Mouse (Mus musculus) liver, postnatal 0 days (tissue): ENCODE results near the gene Ensa. TPM values are rescaled to one million over a fixed set of nuclear protein-coding genes. Genes with fewer than 3 reads are reported as not detected.

ENCODE experiments used
- ATAC-seq: fragments of 200-750 bp; cut with Nextera tagmentation; 2 replicates; pipeline ENCODE4 v1.8.0; 2017; ENCODE audit warnings: mild to moderate bottlenecking, moderate library complexity
- DNase-seq: peaks from one replicate; pipeline ENCODE4 v3.0.0-alpha.2; 2016
- H3K27ac ChIP-seq: fragments of 300-500 bp; sonication (generic); 2 replicates; pipeline ENCODE4 v1.5.1; 2014; ENCODE audit warnings: antibody characterized with exemption, moderate library complexity, mild to moderate bottlenecking, low read depth
- H3K27me3 ChIP-seq: fragments of 300-500 bp; sonication (generic); 2 replicates; pipeline ENCODE4 v1.6.1; 2014; ENCODE audit warnings: low read length, control low read depth, mixed read lengths; ENCODE audit not compliant: insufficient read depth
- H3K36me3 ChIP-seq: fragments of 300-500 bp; sonication (generic); replicated peaks from 2 replicates; pipeline ENCODE4 v1.6.1; 2014; ENCODE audit warnings: mild to moderate bottlenecking, control low read depth, low read length, moderate library complexity, mixed read lengths; ENCODE audit not compliant: insufficient read depth
- H3K4me1 ChIP-seq: fragments of 300-500 bp; sonication (generic); 2 replicates; pipeline ENCODE4 v1.6.1; 2014; ENCODE audit warnings: antibody characterized with exemption, mild to moderate bottlenecking, control low read depth; ENCODE audit not compliant: insufficient read depth
- H3K4me2 ChIP-seq: fragments of 300-500 bp; sonication (generic); 2 replicates; pipeline ENCODE4 v1.6.1; 2014; ENCODE audit warnings: low read depth, mild to moderate bottlenecking, low read length, moderate library complexity, mixed read lengths
- H3K4me3 ChIP-seq: fragments of 300-500 bp; sonication (generic); 2 replicates; pipeline ENCODE4 v1.5.1; 2014; ENCODE audit warnings: low read depth, low read length
- H3K9ac ChIP-seq: fragments of 300-500 bp; sonication (generic); replicated peaks from 2 replicates; pipeline ENCODE4 v1.6.1; 2014; ENCODE audit warnings: mild to moderate bottlenecking, moderate library complexity
- H3K9me3 ChIP-seq: fragments of 300-500 bp; sonication (generic); 2 replicates; pipeline ENCODE4 v1.6.1; 2016; ENCODE audit warnings: mild to moderate bottlenecking, control low read depth, low read length, mixed read lengths
- CTCF ChIP-seq: sonication (generic); IDR thresholded peaks from 2 replicates; pipeline ENCODE4 v1.5.1; 2016; ENCODE audit warnings: antibody characterized with exemption, low read depth
- EP300 ChIP-seq: IDR thresholded peaks from 2 replicates; pipeline ENCODE4 v1.6.1; 2016; ENCODE audit warnings: antibody characterized with exemption, low read depth, mild to moderate bottlenecking
- WGBS: fragments of 180-500 bp; shearing (Covaris S2); extraction: QIAGEN DNeasy Blood & Tissue Kit; methylation state at CpG from one replicate; pipeline ENCODE4 v1.1.7; 2014; ENCODE audit not compliant: insufficient replicate concordance; 5-methylcytosine and 5-hydroxymethylcytosine counted together
- polyA plus RNA-seq: library from polyadenylated mRNA; unstranded; fragments of >200 nt; fragmentation: Nextera tagmentation; extraction: Ambion mirVana; gene quantifications from 2 replicates; pipeline ENCODE4 v1.2.1, GENCODE M21; 2015

Ensa gene
- polyA plus RNA-seq, 1 experiment from 2014 or later = 23.9 TPM

GRCm38 (mm10) chr3:95664940-95665352, 40.2 kb downstream of the Ensa start:
- H3K9me3 ChIP-seq = no peaks in the 10 kb centered on the region
- WGBS = 76% methylated on average over 4 of the region's 4 CpGs
- no peak overlapping the region for H3K4me3 ChIP-seq
- no peak for TF ChIP-seq EP300
- peak overlapping the region; percentile 22; the same call in 1 of the 2 replicates for H3K9ac ChIP-seq
- no peaks in the 10 kb centered on the region for H3K27me3 ChIP-seq
- H3K4me2 ChIP-seq = peak overlapping the region; percentile 29
- DNase-seq = no peak
- ATAC-seq = no peak
- peaks cover 78% of the 10 kb centered on the region for H3K4me1 ChIP-seq
- H3K36me3 ChIP-seq = peaks cover 42% of the 10 kb centered on the region
- H3K27ac ChIP-seq = peak overlapping the region; percentile 91

GRCm38 (mm10) chr3:95666124-95666844, 41.5 kb downstream of the Ensa start:
- Histone ChIP-seq H3K9ac (peak overlapping the region; percentile 23; the same call in 1 of the 2 replicates), H3K36me3 (peaks cover 31% of the 10 kb centered on the region), H3K4me2 (peak overlapping the region; percentile 29), H3K4me1 (peaks cover 76% of the 10 kb centered on the region), H3K27me3 (no peaks in the 10 kb centered on the region), H3K27ac (peak overlapping the region; percentile 91), H3K9me3 (no peaks in the 10 kb centered on the region), H3K4me3 (no peak overlapping the region)
- ATAC-seq (peak; percentile 56), DNase-seq (peak; percentile 79)
- TF ChIP-seq EP300 (peak; percentile 28), CTCF (no peak)
- 46% methylated on average over 6 of the region's 6 CpGs for WGBS

- Histone ChIP-seq H3K36me3 (peaks cover 20% of the 10 kb centered on the region), H3K9me3 (no peaks in the 10 kb centered on the region), H3K4me2 (peak overlapping the region; percentile 7), H3K27ac (peak overlapping the region; percentile 91), H3K4me3 (no peak overlapping the region), H3K9ac (peak overlapping the region; percentile 39), H3K4me1 (peaks cover 74% of the 10 kb centered on the region), H3K27me3 (no peaks in the 10 kb centered on the region)
- 40% methylated on average over 4 of the region's 4 CpGs for WGBS
- ATAC-seq = no peak
- no peak for TF ChIP-seq CTCF
- TF ChIP-seq EP300 = no peak
- no peak for DNase-seq
Observed at GRCm38 (mm10) chr3:95667521-95667920, 42.7 kb downstream of the Ensa start.

GRCm38 (mm10) chr3:95668026-95668425, 43.2 kb downstream of the Ensa start:
- Histone ChIP-seq H3K4me3 (no peak overlapping the region), H3K9ac (peak overlapping the region; percentile 39), H3K36me3 (peaks cover 16% of the 10 kb centered on the region), H3K27ac (peak overlapping the region; percentile 91), H3K9me3 (no peaks in the 10 kb centered on the region), H3K4me1 (peaks cover 74% of the 10 kb centered on the region), H3K27me3 (no peaks in the 10 kb centered on the region), H3K4me2 (peak overlapping the region; percentile 44)
- ATAC-seq (peak; percentile 31), DNase-seq (no peak)
- 33% methylated on average over 7 of the region's 7 CpGs for whole genome bisulfite sequencing
- no peak for TF ChIP-seq EP300
- TF ChIP-seq CTCF = no peak

GRCm38 (mm10) chr3:95668589-95669308, 44.0 kb downstream of the Ensa start:
- Histone ChIP-seq H3K27ac (peak overlapping the region; percentile 91), H3K4me2 (peak overlapping the region; percentile 44), H3K4me3 (no peak overlapping the region), H3K36me3 (peaks cover 11% of the 10 kb centered on the region), H3K9ac (peak overlapping the region; percentile 39), H3K9me3 (no peaks in the 10 kb centered on the region), H3K4me1 (peaks cover 74% of the 10 kb centered on the region), H3K27me3 (no peaks in the 10 kb centered on the region)
- DNase-seq = no peak
- peak; percentile 14; the same call in 1 of the 2 replicates for ATAC-seq
- 37% methylated on average over 7 of the region's 7 CpGs for WGBS
- TF ChIP-seq CTCF = no peak
- TF ChIP-seq EP300 = no peak

GRCm38 (mm10) chr3:95669309-95669665, 44.5 kb downstream of the Ensa start:
- peak overlapping the region; percentile 44 for H3K4me2 ChIP-seq
- H3K36me3 ChIP-seq = peaks cover 6% of the 10 kb centered on the region; the same call in 1 of the 2 replicates
- DNase-seq (no peak), ATAC-seq (no peak)
- H3K9ac ChIP-seq = 0 out of 2 replicates have a peak overlapping the region, but pooled peaks have one; percentile 18
- H3K4me1 ChIP-seq = peaks cover 71% of the 10 kb centered on the region
- H3K9me3 ChIP-seq = no peaks in the 10 kb centered on the region
- no peak for TF ChIP-seq CTCF
- no peak for TF ChIP-seq EP300
- 65% methylated on average over 3 of the region's 3 CpGs for WGBS
- H3K4me3 ChIP-seq = no peak overlapping the region
- H3K27ac ChIP-seq = peak overlapping the region; percentile 91
- H3K27me3 ChIP-seq = no peaks in the 10 kb centered on the region
